Mouse (Mus musculus) thymus, postnatal 25 days (tissue): ENCODE results near the gene Ctnnal1.

Experiments used
- DNase-seq: peaks from one replicate; pipeline ENCODE4 v3.0.0; 2022

Gene Ctnnal1

DNA sequence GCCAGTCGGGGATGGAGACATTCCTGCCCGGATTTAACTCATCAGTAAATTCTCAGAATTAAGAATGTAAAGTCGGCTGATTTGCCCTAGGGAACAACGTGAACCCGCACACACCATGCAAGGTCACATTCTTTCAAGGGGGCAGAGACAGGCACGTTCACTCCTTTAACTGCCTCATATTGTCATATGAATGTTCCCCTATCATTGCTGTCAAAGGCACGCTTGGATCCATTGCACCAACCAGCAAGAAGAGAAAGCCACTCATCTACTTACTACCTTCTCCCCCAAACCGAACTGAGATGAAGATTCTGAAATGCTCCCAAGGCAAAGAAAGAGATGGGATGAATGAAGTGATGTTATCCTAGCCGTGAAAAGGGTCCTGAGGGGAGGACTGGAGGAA, 6.3 kb downstream of the Ctnnal1 start:
- DNase-seq: no peak

DNA sequence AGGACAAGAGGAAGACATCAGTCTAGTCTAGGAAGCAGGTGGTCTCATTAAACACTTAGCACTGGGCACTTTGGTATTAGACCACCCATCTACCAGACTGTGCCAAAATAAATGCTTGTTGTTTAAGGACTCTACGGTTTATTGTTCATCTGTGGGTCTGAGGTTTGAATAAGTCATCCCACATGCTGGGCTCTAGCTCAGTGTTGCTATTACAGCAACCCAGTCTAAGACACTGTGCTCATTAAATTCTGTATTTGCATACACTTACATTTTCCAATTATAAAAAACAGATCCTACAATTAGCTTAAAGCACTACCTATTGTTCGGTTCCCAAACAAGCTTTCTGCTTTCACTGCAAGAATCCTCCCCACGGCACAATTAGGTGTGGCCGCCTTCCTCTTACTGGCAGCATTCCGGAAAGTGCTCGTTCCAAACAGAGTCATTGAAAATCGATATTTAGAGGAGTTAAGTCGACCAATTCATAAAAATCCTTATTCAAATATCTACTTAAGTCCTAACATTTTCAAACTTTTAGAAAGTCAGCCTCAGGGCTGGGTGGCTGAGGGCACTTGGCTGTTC, 8.5 kb downstream of the Ctnnal1 start:
- no peak for DNase-seq

DNA sequence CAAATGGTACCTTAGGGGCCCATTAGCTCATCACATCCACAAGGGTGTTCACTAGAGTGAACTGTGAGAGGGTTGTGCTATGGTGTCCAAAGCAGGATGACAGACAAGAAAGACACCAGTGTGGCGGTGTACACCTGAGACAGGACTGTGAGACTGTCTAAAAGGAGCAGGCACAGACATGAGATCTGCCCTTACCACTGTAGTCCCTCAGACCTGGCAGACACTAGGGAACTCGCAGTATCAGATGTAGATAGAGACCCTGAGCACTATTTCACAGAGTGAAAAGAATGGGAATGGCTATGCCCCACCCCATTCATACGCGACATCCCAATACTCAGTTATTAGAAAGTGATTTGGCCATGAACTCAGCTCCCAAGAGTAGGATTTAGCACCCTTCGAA, 9.1 kb downstream of the Ctnnal1 start:
- DNase-seq: no peak

DNA sequence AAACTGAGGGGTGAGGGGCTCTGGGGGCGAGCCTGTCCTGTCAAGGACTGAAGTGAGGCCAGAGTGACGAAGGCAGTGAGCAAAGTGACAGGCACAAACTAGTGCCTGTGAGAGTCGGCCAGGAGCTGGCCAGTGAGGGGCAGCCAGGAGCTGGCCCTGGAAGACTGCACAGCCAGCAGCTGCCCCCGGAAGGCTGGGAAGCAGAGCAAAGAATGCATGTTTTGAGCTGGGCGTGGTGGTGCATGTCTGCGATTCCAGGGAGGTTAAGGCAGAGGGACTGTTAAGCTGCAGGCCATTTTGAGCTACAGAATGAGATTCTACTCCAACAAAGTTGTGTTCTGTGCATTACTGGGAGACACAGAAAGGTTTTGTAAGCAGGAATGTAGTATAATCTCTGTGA, 14.3 kb downstream of the Ctnnal1 start:
- DNase-seq: no peak

DNA sequence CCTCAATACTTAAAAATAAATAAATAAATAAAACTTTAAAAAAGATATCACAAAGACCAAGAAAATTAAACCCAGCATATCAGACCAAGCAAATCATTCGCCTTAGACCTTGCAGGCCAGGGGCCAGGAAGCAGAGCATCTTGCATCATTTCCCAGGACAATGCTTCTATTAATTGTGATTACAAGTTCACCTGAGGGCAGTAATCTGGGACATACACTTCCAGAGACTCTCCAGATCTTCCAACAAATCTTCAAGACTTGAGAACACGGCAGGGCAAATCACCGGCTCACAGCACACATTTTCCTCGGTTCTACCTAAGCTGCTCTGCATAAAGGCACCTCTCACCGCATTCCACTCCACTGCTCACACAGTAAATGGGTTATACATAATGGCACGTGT, 16.9 kb downstream of the Ctnnal1 start:
- DNase-seq: no peak

DNA sequence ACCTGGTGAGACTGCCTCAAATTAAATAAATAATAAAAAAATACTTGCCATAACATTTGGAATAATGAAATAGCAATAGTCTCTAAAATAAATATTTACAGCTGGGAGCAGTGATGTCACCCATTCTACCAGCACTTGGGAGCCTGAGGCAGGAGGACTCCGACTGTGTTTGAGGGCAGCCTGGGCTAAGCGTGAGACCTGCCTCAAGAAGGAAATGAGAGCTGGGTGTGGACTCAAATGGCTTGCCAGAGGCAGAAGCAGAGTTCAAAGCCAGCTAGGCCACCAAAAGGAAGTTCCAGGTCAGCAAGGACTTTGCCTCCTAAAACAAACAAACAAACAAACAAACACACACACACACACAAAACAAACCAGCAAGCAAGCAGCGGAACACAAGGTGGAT, 17.6 kb downstream of the Ctnnal1 start:
- DNase-seq: no peak

DNA sequence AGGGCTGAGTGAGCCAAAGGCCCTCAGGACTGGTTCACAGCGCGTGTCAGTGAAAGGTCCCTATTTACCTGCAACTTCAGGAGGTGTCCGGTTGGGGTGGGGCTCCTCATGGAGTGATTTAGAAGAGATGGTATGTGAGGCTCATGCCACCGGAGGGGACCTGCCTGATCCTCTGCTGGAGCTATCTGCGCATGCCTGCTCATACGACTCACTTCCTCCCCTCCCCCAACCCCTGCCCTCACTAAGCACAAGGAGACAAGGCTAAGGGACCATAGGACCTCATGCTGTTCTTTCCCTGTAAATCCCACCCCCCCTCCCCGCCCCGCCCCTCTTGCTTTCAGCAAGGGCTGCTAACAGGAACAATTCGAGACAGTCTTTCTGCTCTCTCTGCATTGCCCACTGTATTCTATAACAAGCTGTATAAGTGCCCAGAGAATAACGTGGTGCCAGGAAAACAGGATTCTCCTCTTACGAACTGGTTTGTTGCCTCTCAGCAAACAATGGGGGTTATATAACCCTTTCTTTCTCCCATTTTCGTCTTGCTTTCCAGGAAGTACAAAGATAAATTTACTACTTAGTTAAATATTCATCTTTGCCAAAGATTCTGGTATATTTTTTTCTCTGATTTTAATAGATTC, 19.0 kb downstream of the Ctnnal1 start:
- no peak for DNase-seq

DNA sequence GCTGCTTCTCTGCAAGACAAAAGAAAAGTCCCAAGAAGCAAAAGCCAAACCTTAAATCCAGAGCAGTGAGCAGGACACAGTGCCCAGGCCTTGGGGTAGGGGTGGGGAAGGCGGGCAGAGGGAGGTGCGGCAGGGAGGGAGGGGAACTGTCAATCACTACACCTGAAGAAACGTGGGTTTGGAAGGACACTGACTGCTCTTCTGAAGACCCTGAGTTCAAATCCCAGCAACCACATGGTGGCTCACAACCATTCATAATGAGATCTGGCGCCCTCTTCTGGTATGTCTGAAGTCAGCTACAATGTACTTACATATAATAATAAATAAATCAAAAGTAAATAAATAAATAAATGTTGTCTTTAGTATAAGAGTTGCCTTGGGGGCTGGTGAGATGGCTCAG, 20.1 kb downstream of the Ctnnal1 start:
- no peak for DNase-seq

DNA sequence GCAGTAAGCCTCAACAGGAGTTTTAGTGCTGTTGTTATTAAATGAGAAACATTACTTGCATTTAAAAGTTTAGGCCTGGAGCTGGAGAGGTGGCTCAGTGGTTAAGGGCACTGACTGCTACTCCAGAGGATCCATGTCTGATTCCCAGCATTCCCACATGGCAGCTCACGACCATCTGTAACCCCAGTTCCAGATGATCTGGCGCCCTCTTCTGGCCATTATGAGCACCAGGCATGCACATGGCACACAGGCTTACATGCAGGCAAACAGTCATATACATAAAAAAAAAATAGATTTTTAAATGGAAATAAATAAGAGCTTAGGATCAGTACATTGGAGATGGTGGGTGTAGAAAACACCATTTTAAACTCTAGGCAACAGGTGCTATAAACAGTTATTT, 21.0 kb downstream of the Ctnnal1 start:
- DNase-seq: no peak

DNA sequence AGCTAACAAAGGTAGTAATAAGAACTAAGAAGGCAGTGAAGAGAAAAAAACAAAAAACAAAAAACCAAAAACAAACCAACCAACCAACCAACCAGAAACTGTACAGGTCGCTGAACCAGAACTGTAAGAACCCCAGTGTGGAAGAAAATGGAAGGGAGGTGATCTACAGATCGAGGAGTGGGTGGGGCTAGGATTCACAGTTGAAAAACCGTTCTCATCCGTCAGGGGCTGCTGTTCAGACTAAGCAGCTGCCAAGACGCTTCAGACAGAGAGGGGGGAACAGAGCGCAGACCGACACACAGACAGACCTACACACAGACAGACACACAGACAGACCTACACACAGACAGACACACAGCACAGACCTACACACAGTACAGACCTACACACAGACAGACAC, 22.5 kb downstream of the Ctnnal1 start:
- no peak for DNase-seq

DNA sequence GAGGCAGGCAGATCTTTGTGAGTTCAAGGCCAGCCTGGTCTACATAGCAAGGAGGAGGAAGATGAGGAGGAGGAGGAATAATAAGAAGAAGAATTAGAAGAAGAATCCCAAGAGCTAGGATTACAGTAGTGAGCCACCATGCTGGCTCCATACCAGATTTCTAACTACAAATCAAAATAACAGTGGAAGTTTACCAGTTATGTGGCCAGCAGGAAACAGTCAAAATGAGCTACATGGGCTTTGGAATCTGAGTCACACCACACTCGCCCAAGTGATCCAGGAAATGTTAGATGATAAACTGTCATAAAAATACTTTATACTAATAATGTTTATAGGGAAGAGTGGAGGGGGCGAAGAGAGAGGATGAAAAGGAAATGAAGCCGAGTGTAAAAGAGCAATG, 24.7 kb downstream of the Ctnnal1 start:
- no peak for DNase-seq

DNA sequence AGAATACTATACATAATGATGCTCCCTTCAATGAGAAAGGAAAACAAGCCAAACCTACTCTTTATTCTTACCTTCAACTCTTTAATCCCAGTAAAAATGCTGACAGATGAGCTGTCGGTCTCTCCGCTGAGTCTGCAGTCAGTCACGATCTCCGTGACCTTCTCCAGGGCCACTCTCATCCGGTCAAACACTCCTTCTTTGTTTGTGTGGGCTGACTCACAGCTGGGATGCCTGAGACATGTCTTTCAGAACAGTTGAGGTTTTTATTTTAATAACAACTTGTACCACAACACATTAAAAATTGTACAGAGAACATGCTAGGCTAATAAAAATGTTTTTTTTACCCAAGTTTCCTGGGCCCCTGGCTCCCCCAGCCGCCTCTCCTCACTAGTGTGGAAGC, 27.3 kb downstream of the Ctnnal1 start:
- no peak for DNase-seq

DNA sequence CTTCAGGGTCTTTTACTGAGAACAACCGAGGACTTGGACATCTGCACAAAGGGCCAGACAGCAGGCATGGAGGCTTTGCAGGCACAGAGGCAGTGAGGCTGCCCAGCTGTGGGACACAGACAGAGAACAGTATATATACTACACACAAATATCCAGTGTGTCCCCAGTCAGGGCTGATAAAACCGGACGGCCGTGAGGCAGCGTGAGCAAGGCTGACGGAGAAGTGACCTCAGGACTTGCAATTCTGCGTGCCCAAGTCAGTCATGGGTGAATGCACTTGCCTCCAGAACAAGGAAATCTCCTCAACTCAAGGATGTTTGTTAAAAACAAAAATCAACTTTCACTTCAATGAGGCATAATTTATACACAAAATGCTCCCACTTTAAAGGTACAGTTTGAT, 33.0 kb downstream of the Ctnnal1 start:
- no peak for DNase-seq

DNA sequence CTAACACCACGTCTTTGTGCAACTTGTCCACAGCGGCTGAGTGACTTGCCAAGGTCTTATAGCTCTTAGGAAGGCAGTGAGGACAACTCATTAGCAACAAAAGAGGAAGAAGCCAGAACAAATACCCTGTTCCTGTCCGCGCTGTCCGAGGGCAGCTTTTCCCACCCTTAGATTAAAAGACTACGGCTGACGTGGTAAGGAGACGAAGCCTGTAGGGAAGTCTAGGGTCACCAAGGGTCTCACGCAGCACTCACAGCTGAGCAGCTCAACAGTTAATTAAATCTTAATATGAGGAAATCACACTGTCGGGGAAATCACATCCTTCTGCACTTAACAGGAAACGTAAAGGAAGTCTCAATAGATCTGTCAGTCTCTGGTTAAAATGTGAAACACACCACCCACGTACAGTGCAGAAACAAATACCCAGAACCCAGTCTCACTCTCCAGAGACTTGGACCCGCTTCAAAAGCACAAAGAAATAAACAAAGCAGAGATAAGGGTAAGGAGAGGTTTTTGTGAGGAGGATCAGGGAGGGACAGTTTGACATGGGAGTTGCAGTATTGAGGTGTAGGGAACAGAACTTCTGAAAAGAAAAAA, 33.9 kb downstream of the Ctnnal1 start:
- no peak for DNase-seq

DNA sequence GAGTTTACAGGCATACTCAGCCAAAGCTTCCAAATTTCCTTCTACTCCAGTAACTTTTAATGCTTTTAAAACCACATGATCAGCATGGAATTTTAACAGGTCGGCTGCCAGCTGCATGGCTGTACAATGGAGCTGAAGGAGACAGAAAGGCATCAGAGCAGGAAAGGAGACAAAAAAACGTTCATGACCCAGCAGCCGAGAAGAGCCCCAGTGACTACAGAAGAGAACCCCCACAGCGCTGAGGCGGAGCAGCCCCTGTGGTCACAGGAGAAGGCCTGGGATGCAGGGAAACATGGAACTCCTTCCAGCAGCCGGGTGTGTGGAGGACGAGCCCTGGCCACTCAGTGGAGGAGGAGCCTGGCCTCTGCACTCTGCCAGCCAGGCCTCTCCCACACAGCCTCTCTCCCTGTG, 35.5 kb downstream of the Ctnnal1 start:
- no peak for DNase-seq

DNA sequence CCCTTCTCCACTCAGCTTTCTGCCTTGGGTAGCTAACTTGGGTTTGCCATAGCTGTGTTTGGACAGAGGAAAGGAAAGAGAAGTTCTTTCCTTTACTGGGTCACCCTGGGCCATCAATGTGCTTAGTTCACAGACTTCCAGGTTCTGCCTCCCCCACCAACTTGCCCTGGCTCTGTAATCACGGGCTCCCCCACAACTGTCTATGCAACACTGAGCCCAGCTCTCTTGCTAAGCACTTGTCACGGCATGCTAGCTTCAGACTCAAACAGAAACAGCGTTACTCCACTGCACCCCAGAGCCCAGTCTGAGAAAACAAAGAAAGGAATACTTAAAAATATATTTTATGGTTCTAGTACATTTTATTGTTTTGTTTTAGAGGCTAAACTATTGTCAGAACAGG, 36.1 kb downstream of the Ctnnal1 start:
- DNase-seq: no peak

DNA sequence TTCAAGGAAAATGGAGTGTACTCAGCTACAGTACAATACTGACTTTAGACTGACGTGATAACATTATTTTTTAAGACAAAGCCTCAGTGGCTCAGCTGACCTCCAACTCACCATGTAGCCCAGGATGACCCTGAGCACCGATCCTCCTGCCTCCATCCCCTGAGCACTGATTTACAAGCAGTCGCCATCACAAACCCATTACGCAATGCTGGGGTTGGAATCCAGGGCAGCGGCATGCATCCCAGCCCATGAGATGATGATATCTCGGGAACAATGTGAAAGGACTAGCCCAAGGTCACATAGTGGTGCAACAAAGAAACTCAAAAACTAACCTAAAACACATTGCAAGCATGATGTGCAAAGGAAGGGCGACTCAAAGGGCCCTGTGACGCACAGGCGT, 40.8 kb downstream of the Ctnnal1 start:
- DNase-seq: no peak

DNA sequence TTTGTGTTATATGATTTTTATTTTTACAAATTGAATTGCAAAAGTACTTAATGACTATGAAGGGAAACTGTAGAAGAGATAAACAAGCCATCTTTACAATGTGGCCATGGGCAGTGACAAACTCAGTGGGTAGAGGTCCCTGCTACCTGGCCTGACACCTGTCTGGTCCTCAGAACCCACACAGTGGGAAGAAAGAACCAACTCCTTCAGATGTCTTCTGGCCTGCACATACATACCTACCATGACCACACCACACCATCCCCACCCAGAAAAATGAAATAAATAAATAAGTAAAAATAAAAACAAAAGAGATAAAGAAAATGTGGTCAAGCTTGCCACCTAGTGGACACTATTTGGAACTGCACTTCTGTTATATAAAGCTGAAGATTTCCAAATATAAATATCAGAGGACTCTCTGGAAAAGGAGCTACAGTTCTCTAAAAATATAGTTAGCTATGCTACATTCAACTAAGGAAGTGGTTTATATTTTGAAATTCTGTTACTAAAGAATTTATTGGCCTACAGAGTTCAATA, 44.9 kb downstream of the Ctnnal1 start:
- no peak for DNase-seq

DNA sequence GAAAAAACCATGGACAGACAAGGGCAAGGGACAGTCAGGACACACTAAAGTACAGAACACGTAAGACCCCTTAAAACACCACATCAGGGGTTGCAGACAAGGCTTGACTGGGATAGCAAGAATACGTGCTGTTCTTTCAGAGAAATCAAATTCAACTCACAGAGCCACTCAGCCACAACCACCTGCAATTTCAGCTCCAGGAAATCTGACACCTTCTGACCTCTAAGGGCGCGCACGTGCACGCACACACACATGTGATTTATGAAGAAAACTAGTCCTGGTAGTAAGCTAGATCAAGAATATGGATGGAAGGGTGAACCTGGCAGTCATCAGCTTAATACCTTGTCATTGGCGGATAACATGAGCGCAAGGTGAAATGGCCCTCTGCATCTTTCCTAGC, 49.9 kb downstream of the Ctnnal1 start:
- DNase-seq: no peak

DNA sequence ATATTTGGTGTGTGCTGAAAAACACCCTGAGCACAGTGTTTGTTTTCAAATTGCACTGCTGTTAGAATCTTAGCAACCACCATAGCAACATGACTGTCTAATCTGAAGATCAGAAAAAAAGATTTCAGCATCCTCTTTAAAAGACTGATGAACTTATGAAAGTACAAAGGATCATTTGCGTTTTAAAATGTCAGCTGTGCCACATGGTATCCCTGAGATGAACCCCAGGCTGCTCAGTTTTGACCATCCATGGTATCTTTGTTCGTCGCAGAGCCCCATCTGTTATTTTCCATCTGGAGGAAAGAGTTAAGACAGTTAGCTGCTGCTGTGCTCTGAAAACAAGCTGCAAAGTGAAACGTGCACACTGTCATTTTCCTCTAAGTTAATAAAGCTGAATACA, 52.9 kb downstream of the Ctnnal1 start:
- DNase-seq: no peak

DNA sequence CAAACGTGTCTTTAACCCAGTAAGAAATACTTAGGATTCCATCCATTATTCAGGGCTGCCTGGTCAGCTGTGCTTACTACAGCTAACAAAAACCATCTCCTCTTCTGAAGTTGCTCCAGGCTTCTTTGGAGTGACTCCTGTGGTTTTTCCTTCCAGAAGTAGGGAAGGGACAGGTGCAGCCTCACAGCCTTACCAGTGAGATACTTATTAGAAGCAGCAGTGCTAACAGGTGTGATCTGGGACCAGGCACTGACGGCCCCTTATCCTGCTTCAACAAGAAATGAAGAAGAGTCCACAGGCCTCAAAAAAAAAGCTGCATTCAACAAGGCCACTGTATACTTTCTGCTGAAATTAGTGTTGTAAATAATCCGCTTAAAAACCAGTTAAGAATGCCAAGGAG, 53.3 kb downstream of the Ctnnal1 start:
- DNase-seq: no peak

DNA sequence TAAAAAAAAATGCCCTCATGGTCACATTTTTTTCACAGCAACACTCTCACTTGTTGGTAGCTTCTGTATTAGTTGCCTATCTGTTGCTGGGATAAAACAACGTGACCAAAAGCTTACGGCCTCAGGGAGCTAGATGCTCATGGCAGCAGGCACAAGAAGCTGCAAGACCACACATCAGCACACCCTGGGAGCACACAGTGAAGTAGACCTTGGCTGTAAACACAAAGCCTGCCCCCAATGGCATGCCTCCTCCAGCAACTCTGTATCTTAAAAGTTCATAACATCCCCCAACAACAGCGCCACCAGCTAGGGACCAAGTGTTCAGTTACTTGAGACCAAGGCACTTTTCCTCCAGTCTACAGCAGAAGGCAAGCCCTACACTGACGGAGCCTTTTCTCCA, 55.9 kb downstream of the Ctnnal1 start:
- no peak for DNase-seq

DNA sequence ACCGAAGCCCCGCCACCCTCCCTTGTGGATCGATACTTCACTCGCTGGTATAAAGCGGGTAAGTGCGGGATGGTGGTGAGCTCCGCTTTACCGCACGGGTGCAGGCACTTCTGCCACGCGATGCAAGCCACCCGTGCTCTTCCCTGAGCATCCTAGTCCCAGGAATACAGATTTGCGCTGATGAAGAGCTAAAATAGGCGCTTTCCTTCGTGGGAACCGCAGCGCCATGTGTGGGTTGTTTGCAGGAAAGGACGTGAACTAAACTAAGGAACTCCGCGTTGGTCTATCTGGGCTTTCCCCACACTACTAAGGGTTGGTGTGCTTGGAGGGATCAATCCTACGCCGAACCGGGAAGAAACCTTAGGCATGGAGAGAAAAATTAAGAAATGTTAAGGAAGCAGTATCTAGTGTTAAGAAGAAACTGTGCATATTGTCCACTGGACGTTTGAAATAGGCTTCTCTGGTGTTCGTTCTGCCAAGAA, 62.3 kb downstream of the Ctnnal1 start:
- no peak for DNase-seq

DNA sequence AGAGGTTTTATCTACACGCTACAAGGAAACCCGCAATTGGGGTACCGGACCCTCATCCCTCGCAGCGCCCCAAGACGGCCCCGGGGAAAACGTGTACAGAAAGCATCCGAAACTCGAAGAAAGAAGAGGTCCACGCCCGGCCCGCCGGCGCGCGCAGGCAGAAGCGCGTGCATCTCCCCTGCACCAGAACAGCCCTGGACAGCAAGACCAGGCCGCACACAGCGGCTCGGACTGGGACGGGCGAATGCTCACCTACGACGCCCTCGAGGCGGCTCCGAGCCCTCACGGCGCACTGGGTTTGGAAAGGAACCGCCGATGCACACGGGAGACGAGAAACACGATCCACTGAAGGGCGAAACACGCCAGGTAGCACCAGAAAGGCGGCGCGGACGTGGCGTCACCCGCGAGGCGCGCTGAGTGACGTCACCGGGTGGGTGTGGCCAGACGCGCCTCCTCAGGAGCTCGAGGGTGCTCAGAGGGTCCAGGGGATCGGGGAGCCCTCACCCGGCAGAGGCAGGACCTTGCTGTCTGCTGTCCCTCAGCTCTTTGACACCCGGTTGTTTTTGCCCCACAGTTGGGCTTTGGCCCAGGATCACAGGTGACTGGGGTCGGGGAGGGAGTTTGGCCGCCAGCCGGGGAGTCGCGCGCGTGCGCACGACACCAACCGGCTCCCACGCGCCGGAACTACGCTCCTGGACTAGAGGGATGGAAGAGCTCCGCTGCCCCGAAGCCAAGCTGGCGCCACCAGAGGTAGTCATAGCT, 62.9 kb downstream of the Ctnnal1 start, which contains the start of the genes Elp1 and Fam206a:
Gene Elp1 (minus strand): TSS at position 425 of the 762 bp plus-strand sequence.
Gene Fam206a (plus strand): TSS at position 439 of the 762 bp plus-strand sequence.
- peak; percentile 97 for DNase-seq
